Mouse (Mus musculus): ENCODE measurements around the gene Sh3kbp1. TPM values are rescaled to one million over a fixed set of nuclear protein-coding genes. Genes with fewer than 3 reads are reported as not detected.

Sh3kbp1 gene
- polyA plus RNA-seq, 1 experiment from 2014 or later = 29.6 TPM

- Histone ChIP-seq H3K4me2 (ENCODE audit: low read depth, low read length) (no peak overlapping the region), H3K4me3 (replicated peaks; ENCODE audit: low read length) (no peak overlapping the region), H3K36me3 (ENCODE audit: control insufficient read depth, insufficient read depth, low read length) (no peaks in the 10 kb centered on the region), H3K27ac (ENCODE audit: low read length) (no peak overlapping the region), H3K9ac (ENCODE audit: low read length) (no peak overlapping the region), H3K27me3 (ENCODE audit: control insufficient read depth, insufficient read depth, low read length) (no peaks in the 10 kb centered on the region), H3K9me3 (replicated peaks; ENCODE audit: control insufficient read depth, low read length) (no peaks in the 10 kb centered on the region), H3K4me1 (ENCODE audit: control insufficient read depth, insufficient read depth, low read length) (0 out of 2 replicates have a peak, but pooled peaks cover 3% of the 10 kb centered on the region)
- 56% methylated on average over 5 of the region's 5 CpGs for WGBS
- no peak for ATAC-seq (ENCODE audit: insufficient read depth, low FRiP score)
These were observed 66.1 kb downstream of the Sh3kbp1 start for GRCm38 (mm10) chrX:159693126-159693525.

- WGBS = 34% methylated on average over 2 of the region's 2 CpGs
These were observed 69.5 kb downstream of the Sh3kbp1 start for GRCm38 (mm10) chrX:159696545-159696944.

GRCm38 (mm10) chrX:159697030-159697454 lies 70.0 kb downstream of the Sh3kbp1 start:
- Histone ChIP-seq H3K27me3 (ENCODE audit: control insufficient read depth, insufficient read depth, low read length) (no peaks in the 10 kb centered on the region), H3K9ac (ENCODE audit: low read length) (no peak overlapping the region), H3K9me3 (replicated peaks; ENCODE audit: control insufficient read depth, low read length) (no peaks in the 10 kb centered on the region), H3K27ac (ENCODE audit: low read length) (no peak overlapping the region), H3K4me3 (replicated peaks; ENCODE audit: low read length) (no peak overlapping the region), H3K4me1 (ENCODE audit: control insufficient read depth, insufficient read depth, low read length) (0 out of 2 replicates have a peak, but pooled peaks cover 3% of the 10 kb centered on the region), H3K36me3 (ENCODE audit: control insufficient read depth, insufficient read depth, low read length) (no peaks in the 10 kb centered on the region), H3K4me2 (ENCODE audit: low read depth, low read length) (no peak overlapping the region)
- ATAC-seq (ENCODE audit: insufficient read depth, low FRiP score) = peak; percentile 64; the same call in 1 of the 2 replicates
- 26% methylated on average over 4 of the region's 4 CpGs for WGBS

More at GRCm38 (mm10) chrX:159696545-159696944, 69.5 kb downstream of the Sh3kbp1 start:
- Histone ChIP-seq H3K36me3 (ENCODE audit: control insufficient read depth, insufficient read depth, low read length) (no peaks in the 10 kb centered on the region), H3K9me3 (replicated peaks; ENCODE audit: control insufficient read depth, low read length) (no peaks in the 10 kb centered on the region), H3K4me2 (ENCODE audit: low read depth, low read length) (no peak overlapping the region), H3K4me1 (ENCODE audit: control insufficient read depth, insufficient read depth, low read length) (0 out of 2 replicates have a peak, but pooled peaks cover 3% of the 10 kb centered on the region), H3K27me3 (ENCODE audit: control insufficient read depth, insufficient read depth, low read length) (no peaks in the 10 kb centered on the region), H3K4me3 (replicated peaks; ENCODE audit: low read length) (no peak overlapping the region), H3K27ac (ENCODE audit: low read length) (no peak overlapping the region), H3K9ac (ENCODE audit: low read length) (no peak overlapping the region)
- no peak for ATAC-seq (ENCODE audit: insufficient read depth, low FRiP score)

GRCm38 (mm10) chrX:159702850-159703249 lies 75.8 kb downstream of the Sh3kbp1 start:
- no peak for ATAC-seq (ENCODE audit: insufficient read depth, low FRiP score)
- Histone ChIP-seq H3K27me3 (ENCODE audit: control insufficient read depth, insufficient read depth, low read length) (no peaks in the 10 kb centered on the region; the same call in 1 of the 2 replicates), H3K4me1 (ENCODE audit: control insufficient read depth, insufficient read depth, low read length) (no peaks in the 10 kb centered on the region), H3K36me3 (ENCODE audit: control insufficient read depth, insufficient read depth, low read length) (no peaks in the 10 kb centered on the region), H3K27ac (ENCODE audit: low read length) (no peak overlapping the region), H3K9ac (ENCODE audit: low read length) (no peak overlapping the region), H3K4me3 (replicated peaks; ENCODE audit: low read length) (no peak overlapping the region), H3K4me2 (ENCODE audit: low read depth, low read length) (no peak overlapping the region), H3K9me3 (replicated peaks; ENCODE audit: control insufficient read depth, low read length) (no peaks in the 10 kb centered on the region)
- WGBS = 94% methylated on average over 2 of the region's 2 CpGs

GRCm38 (mm10) chrX:159704381-159705004 lies 77.4 kb downstream of the Sh3kbp1 start:
- ATAC-seq (ENCODE audit: insufficient read depth, low FRiP score) = no peak
- no peaks in the 10 kb centered on the region; the same call in 1 of the 2 replicates for H3K27me3 ChIP-seq (ENCODE audit: control insufficient read depth, insufficient read depth, low read length)
- 35% methylated on average over 4 of the region's 4 CpGs for WGBS
- no peaks in the 10 kb centered on the region for H3K4me1 ChIP-seq (ENCODE audit: control insufficient read depth, insufficient read depth, low read length)
- no peak overlapping the region for H3K9ac ChIP-seq (ENCODE audit: low read length)
- H3K4me3 ChIP-seq (replicated peaks; ENCODE audit: low read length) = no peak overlapping the region
- no peak overlapping the region for H3K27ac ChIP-seq (ENCODE audit: low read length)
- no peaks in the 10 kb centered on the region for H3K9me3 ChIP-seq (replicated peaks; ENCODE audit: control insufficient read depth, low read length)
- no peaks in the 10 kb centered on the region for H3K36me3 ChIP-seq (ENCODE audit: control insufficient read depth, insufficient read depth, low read length)
- H3K4me2 ChIP-seq (ENCODE audit: low read depth, low read length) = no peak overlapping the region

GRCm38 (mm10) chrX:159705412-159705811 lies 78.3 kb downstream of the Sh3kbp1 start:
- no peak overlapping the region for H3K27ac ChIP-seq (ENCODE audit: low read length)
- no peaks in the 10 kb centered on the region for H3K4me1 ChIP-seq (ENCODE audit: control insufficient read depth, insufficient read depth, low read length)
- 54% methylated on average over 2 of the region's 2 CpGs for WGBS
- no peak overlapping the region for H3K4me3 ChIP-seq (replicated peaks; ENCODE audit: low read length)
- H3K36me3 ChIP-seq (ENCODE audit: control insufficient read depth, insufficient read depth, low read length) = no peaks in the 10 kb centered on the region
- no peak for ATAC-seq (ENCODE audit: insufficient read depth, low FRiP score)
- H3K27me3 ChIP-seq (ENCODE audit: control insufficient read depth, insufficient read depth, low read length) = no peaks in the 10 kb centered on the region; the same call in 1 of the 2 replicates
- H3K4me2 ChIP-seq (ENCODE audit: low read depth, low read length) = no peak overlapping the region
- no peaks in the 10 kb centered on the region for H3K9me3 ChIP-seq (replicated peaks; ENCODE audit: control insufficient read depth, low read length)
- H3K9ac ChIP-seq (ENCODE audit: low read length) = no peak overlapping the region

GRCm38 (mm10) chrX:159708076-159708830 lies 81.2 kb downstream of the Sh3kbp1 start:
- H3K9ac ChIP-seq (ENCODE audit: low read length) = no peak overlapping the region
- no peak overlapping the region for H3K4me3 ChIP-seq (replicated peaks; ENCODE audit: low read length)
- no peaks in the 10 kb centered on the region for H3K4me1 ChIP-seq (ENCODE audit: control insufficient read depth, insufficient read depth, low read length)
- 0 out of 2 replicates have a peak overlapping the region, but pooled peaks have one; percentile 13 for H3K4me2 ChIP-seq (ENCODE audit: low read depth, low read length)
- 26% methylated on average over 8 of the region's 8 CpGs for WGBS
- H3K36me3 ChIP-seq (ENCODE audit: control insufficient read depth, insufficient read depth, low read length) = no peaks in the 10 kb centered on the region
- ATAC-seq (ENCODE audit: insufficient read depth, low FRiP score) = no peak; the same call in 1 of the 2 replicates
- H3K9me3 ChIP-seq (replicated peaks; ENCODE audit: control insufficient read depth, low read length) = no peaks in the 10 kb centered on the region
- no peaks in the 10 kb centered on the region; the same call in 1 of the 2 replicates for H3K27me3 ChIP-seq (ENCODE audit: control insufficient read depth, insufficient read depth, low read length)
- H3K27ac ChIP-seq (ENCODE audit: low read length) = peak overlapping the region; percentile 36; the same call in 1 of the 2 replicates

- 90% methylated on average over 6 of the region's 6 CpGs for WGBS
- no peaks in the 10 kb centered on the region for H3K36me3 ChIP-seq (ENCODE audit: control insufficient read depth, insufficient read depth, low read length)
- no peak overlapping the region for H3K9ac ChIP-seq (ENCODE audit: low read length)
- no peak overlapping the region for H3K4me3 ChIP-seq (replicated peaks; ENCODE audit: low read length)
- no peak overlapping the region; the same call in 1 of the 2 replicates for H3K27ac ChIP-seq (ENCODE audit: low read length)
- no peaks in the 10 kb centered on the region for H3K9me3 ChIP-seq (replicated peaks; ENCODE audit: control insufficient read depth, low read length)
- no peaks in the 10 kb centered on the region for H3K4me1 ChIP-seq (ENCODE audit: control insufficient read depth, insufficient read depth, low read length)
- H3K27me3 ChIP-seq (ENCODE audit: control insufficient read depth, insufficient read depth, low read length) = peaks cover 4% of the 10 kb centered on the region; the same call in 1 of the 2 replicates
- no peak for ATAC-seq (ENCODE audit: insufficient read depth, low FRiP score)
- 0 out of 2 replicates have a peak overlapping the region, but pooled peaks have one; percentile 13 for H3K4me2 ChIP-seq (ENCODE audit: low read depth, low read length)
These were observed 82.2 kb downstream of the Sh3kbp1 start for GRCm38 (mm10) chrX:159709296-159709695.
